Mouse (Mus musculus): Measurements from ENCODE around the gene Tmem178b. TPM values are rescaled to one million over a fixed set of nuclear protein-coding genes. Genes with fewer than 3 reads are reported as not detected.
A peak's percentile ranks its signal among the peaks of the same experiment; 100 is the strongest.

Tmem178b gene
- 0.61 and 0.63 TPM in 2 replicates for polyA plus RNA-seq (2015; fragmentation: Nextera tagmentation; extraction: Ambion mirVana)

GRCm38 (mm10) chr6:39872901-39873591 is at the start of gene Tmem178b:
Tmem178b (plus strand) TSS chr6:39873271.
- WGBS = under 1% methylated on average over 63 of the region's 63 CpGs
- no peak for ATAC-seq (ENCODE audit: insufficient number of reproducible peaks, low FRiP score, low TSS enrichment, low read depth)
- Histone ChIP-seq H3K4me1 (peaks cover 32% of the 10 kb centered on the region), H3K27ac (no peak within 1 kb of the TSS), H3K36me3 (no peaks in the 10 kb centered on the region), H3K9ac (no peak within 1 kb of the TSS), H3K27me3 (peaks cover 71% of the 10 kb centered on the region), H3K4me2 (peak within 1 kb of the TSS; percentile 99), H3K9me3 (no peaks in the 10 kb centered on the region), H3K4me3 (peak within 1 kb of the TSS; percentile 54)

GRCm38 (mm10) chr6:39828736-39829135 is 44.3 kb upstream of the Tmem178b start:
- Histone ChIP-seq H3K27ac (no peak overlapping the region), H3K4me3 (no peak overlapping the region), H3K9me3 (no peaks in the 10 kb centered on the region), H3K27me3 (no peaks in the 10 kb centered on the region), H3K9ac (no peak overlapping the region), H3K36me3 (no peaks in the 10 kb centered on the region), H3K4me1 (no peaks in the 10 kb centered on the region), H3K4me2 (no peak overlapping the region)
- ATAC-seq (ENCODE audit: insufficient number of reproducible peaks, low FRiP score, low TSS enrichment, low read depth) = no peak
- 80% methylated on average over 5 of the region's 5 CpGs for WGBS

- Histone ChIP-seq H3K4me2 (no peak overlapping the region), H3K9me3 (no peaks in the 10 kb centered on the region), H3K4me3 (no peak overlapping the region), H3K27me3 (no peaks in the 10 kb centered on the region), H3K27ac (no peak overlapping the region), H3K4me1 (no peaks in the 10 kb centered on the region), H3K9ac (no peak overlapping the region), H3K36me3 (no peaks in the 10 kb centered on the region)
- no peak for ATAC-seq (ENCODE audit: insufficient number of reproducible peaks, low FRiP score, low TSS enrichment, low read depth)
- WGBS = 89% methylated on average over 14 of the region's 14 CpGs
Measured at GRCm38 (mm10) chr6:39843698-39844342, 29.3 kb upstream of the Tmem178b start.

- ATAC-seq (ENCODE audit: insufficient number of reproducible peaks, low FRiP score, low TSS enrichment, low read depth) = no peak
- no peaks in the 10 kb centered on the region for H3K4me1 ChIP-seq
- 76% methylated on average over 2 of the region's 2 CpGs for WGBS
- H3K9ac ChIP-seq = no peak overlapping the region
- no peak overlapping the region for H3K4me3 ChIP-seq
- H3K27ac ChIP-seq = no peak overlapping the region
- H3K4me2 ChIP-seq = no peak overlapping the region
- H3K9me3 ChIP-seq = no peaks in the 10 kb centered on the region
- no peaks in the 10 kb centered on the region for H3K27me3 ChIP-seq
- H3K36me3 ChIP-seq = no peaks in the 10 kb centered on the region
Measured at GRCm38 (mm10) chr6:39847538-39847937, 25.5 kb upstream of the Tmem178b start.

- Histone ChIP-seq H3K4me3 (no peak overlapping the region), H3K27me3 (no peaks in the 10 kb centered on the region), H3K4me2 (no peak overlapping the region), H3K27ac (no peak overlapping the region), H3K4me1 (no peaks in the 10 kb centered on the region), H3K9me3 (no peaks in the 10 kb centered on the region), H3K9ac (no peak overlapping the region), H3K36me3 (no peaks in the 10 kb centered on the region)
- peak; percentile 48; the same call in 1 of the 2 replicates for ATAC-seq (ENCODE audit: insufficient number of reproducible peaks, low FRiP score, low TSS enrichment, low read depth)
- WGBS = 39% methylated on average over 7 of the region's 7 CpGs
Measured at GRCm38 (mm10) chr6:39848766-39849165, 24.3 kb upstream of the Tmem178b start.

GRCm38 (mm10) chr6:39849667-39850066 is 23.4 kb upstream of the Tmem178b start:
- no peak overlapping the region for H3K27ac ChIP-seq
- no peaks in the 10 kb centered on the region for H3K36me3 ChIP-seq
- WGBS = 92% methylated on average over 4 of the region's 4 CpGs
- ATAC-seq (ENCODE audit: insufficient number of reproducible peaks, low FRiP score, low TSS enrichment, low read depth) = 0 out of 2 replicates have a peak, but pooled peaks have one; percentile 19
- no peak overlapping the region for H3K4me2 ChIP-seq
- no peaks in the 10 kb centered on the region for H3K27me3 ChIP-seq
- H3K9me3 ChIP-seq = no peaks in the 10 kb centered on the region
- no peaks in the 10 kb centered on the region for H3K4me1 ChIP-seq
- H3K9ac ChIP-seq = no peak overlapping the region
- no peak overlapping the region for H3K4me3 ChIP-seq

GRCm38 (mm10) chr6:39870271-39871135 is 2.6 kb upstream of the Tmem178b start:
- Histone ChIP-seq H3K4me2 (peak overlapping the region; percentile 99), H3K4me3 (peak overlapping the region; percentile 54), H3K4me1 (peaks cover 32% of the 10 kb centered on the region), H3K9me3 (no peaks in the 10 kb centered on the region), H3K27ac (no peak overlapping the region), H3K9ac (no peak overlapping the region), H3K36me3 (no peaks in the 10 kb centered on the region), H3K27me3 (peaks cover 73% of the 10 kb centered on the region)
- 2% methylated on average over 28 of the region's 28 CpGs for WGBS
- no peak for ATAC-seq (ENCODE audit: insufficient number of reproducible peaks, low FRiP score, low TSS enrichment, low read depth)

- peak overlapping the region; percentile 54 for H3K4me3 ChIP-seq
- H3K9me3 ChIP-seq = no peaks in the 10 kb centered on the region
- H3K36me3 ChIP-seq = no peaks in the 10 kb centered on the region
- peak; percentile 58 for ATAC-seq (ENCODE audit: insufficient number of reproducible peaks, low FRiP score, low TSS enrichment, low read depth)
- under 1% methylated on average over 69 of the region's 71 CpGs for WGBS
- H3K27me3 ChIP-seq = peaks cover 74% of the 10 kb centered on the region
- H3K27ac ChIP-seq = no peak overlapping the region
- H3K4me2 ChIP-seq = peak overlapping the region; percentile 99
- 0 out of 2 replicates have a peak overlapping the region, but pooled peaks have one; percentile 28 for H3K9ac ChIP-seq
- peaks cover 32% of the 10 kb centered on the region for H3K4me1 ChIP-seq
Measured at GRCm38 (mm10) chr6:39871381-39872305, 1.4 kb upstream of the Tmem178b start.

- H3K27me3 ChIP-seq = peaks cover 74% of the 10 kb centered on the region
- no peaks in the 10 kb centered on the region for H3K36me3 ChIP-seq
- no peak overlapping the region for H3K27ac ChIP-seq
- H3K4me2 ChIP-seq = peak overlapping the region; percentile 99
- no peaks in the 10 kb centered on the region for H3K9me3 ChIP-seq
- ATAC-seq (ENCODE audit: insufficient number of reproducible peaks, low FRiP score, low TSS enrichment, low read depth) = no peak
- no peak overlapping the region for H3K9ac ChIP-seq
- H3K4me1 ChIP-seq = peaks cover 32% of the 10 kb centered on the region
- WGBS = under 1% methylated on average over 39 of the region's 39 CpGs
- peak overlapping the region; percentile 54 for H3K4me3 ChIP-seq
Measured at GRCm38 (mm10) chr6:39872306-39872900, 668 bp upstream of the Tmem178b start.

- 60% methylated on average over 4 of the region's 4 CpGs for WGBS
- Histone ChIP-seq H3K27me3 (peaks cover 51% of the 10 kb centered on the region), H3K4me2 (no peak overlapping the region), H3K4me1 (peaks cover 32% of the 10 kb centered on the region), H3K36me3 (no peaks in the 10 kb centered on the region), H3K4me3 (no peak overlapping the region), H3K9me3 (no peaks in the 10 kb centered on the region), H3K27ac (no peak overlapping the region), H3K9ac (no peak overlapping the region)
- ATAC-seq (ENCODE audit: insufficient number of reproducible peaks, low FRiP score, low TSS enrichment, low read depth) = no peak
Measured at GRCm38 (mm10) chr6:39875186-39875585, 2.1 kb downstream of the Tmem178b start.

- H3K9me3 ChIP-seq = no peaks in the 10 kb centered on the region
- H3K27ac ChIP-seq = no peak overlapping the region
- no peaks in the 10 kb centered on the region for H3K36me3 ChIP-seq
- peaks cover 38% of the 10 kb centered on the region for H3K27me3 ChIP-seq
- H3K4me2 ChIP-seq = no peak overlapping the region
- WGBS = 59% methylated on average over 3 of the region's 3 CpGs
- ATAC-seq (ENCODE audit: insufficient number of reproducible peaks, low FRiP score, low TSS enrichment, low read depth) = no peak
- H3K4me3 ChIP-seq = no peak overlapping the region
- peaks cover 20% of the 10 kb centered on the region for H3K4me1 ChIP-seq
- H3K9ac ChIP-seq = no peak overlapping the region
Measured at GRCm38 (mm10) chr6:39876444-39876843, 3.4 kb downstream of the Tmem178b start.
